Mouse (Mus musculus): ENCODE data around the gene Cct3. TPM values are rescaled to one million over a fixed set of nuclear protein-coding genes. Genes with fewer than 3 reads are reported as not detected.
"Not testable (repeated sequence)": the region's sequence is repeated elsewhere in the genome, so short reads cannot be mapped to it uniquely, and the experiment has no call there.

Gene Cct3
- total RNA-seq, 2 experiments from 2014 or later, result 177 to 190 TPM

GRCm38 (mm10) chr3:88291970-88292369 lies 4.9 kb upstream of the Cct3 start:
- peak; percentile 14 for DNase-seq

DNA sequence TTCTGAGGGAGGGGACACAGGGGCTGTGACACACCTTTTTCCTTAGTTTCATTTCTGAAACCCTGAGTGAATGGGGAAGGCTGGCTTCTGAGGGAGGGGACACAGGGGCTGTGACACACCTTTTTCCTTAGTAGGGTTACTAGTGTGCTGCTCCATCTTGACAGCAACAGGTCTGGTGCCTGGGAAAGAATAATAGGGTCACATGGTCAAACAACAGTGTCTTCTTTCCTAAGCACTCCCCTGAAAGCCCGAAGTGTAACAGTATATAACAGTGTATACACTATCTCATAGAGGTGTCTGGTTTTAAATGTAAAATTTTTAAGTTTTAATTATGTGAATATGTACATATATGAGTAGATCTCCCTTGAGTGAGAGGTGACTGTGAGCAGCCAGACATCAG lies 1.6 kb upstream of the Cct3 start:
- not testable (repeated sequence) for DNase-seq

GRCm38 (mm10) chr3:88296110-88296560 lies 781 bp upstream of the Cct3 start:
- DNase-seq, result no peak

- no peak for DNase-seq
Measured at GRCm38 (mm10) chr3:88297321-88297851, 470 bp downstream of the Cct3 start.

- no peak for DNase-seq
Measured at GRCm38 (mm10) chr3:88299172-88299571, 2.3 kb downstream of the Cct3 start.

DNA sequence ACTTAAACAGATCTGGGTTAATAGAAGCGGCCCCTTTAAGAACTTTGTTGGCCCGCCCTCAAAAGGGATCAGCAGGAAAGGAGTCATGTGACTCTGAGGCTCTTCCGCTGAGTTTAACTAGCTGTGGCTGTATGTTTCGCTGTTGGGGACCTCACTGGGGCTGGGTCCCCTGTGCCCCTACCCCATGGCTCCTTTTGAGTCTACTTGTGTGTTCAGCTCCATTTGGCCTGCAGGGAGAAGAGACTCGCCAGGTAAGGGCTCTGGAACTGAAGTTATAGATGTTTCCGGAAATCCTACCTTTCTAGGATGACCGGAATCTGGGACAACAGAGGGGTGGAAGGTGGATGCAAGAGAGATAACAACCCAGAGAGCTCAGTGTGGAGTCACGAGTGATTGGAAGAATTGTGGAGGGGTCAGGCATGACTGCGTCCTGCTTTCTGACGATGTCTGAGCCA lies 28.1 kb downstream of the Cct3 start, which contains the start of gene Glmp:
TSS of gene Glmp (plus strand) at position 73 of the 455 bp plus-strand sequence.
- DNase-seq, result peak; percentile 60

- DNase-seq, result no peak
Measured at GRCm38 (mm10) chr3:88328956-88329355, 32.0 kb downstream of the Cct3 start.

DNA sequence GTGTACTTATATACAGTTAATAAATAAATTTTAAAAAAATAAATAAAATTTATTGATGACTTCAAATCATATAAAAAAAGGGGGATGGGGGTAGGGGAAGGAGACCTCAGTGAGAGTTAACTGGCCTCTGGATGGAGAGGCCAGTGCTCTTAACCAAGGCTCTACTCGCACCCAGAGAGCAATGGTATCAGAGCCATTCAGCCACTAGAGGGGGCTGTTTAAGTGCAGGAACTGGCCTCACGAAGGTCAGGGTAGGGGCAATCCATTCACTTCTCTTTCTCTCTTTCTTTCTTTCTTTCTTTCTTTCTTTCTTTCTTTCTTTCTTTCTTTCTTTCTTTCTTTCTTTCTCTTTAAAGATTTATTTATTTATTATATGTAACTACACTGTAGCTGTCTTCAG lies 34.4 kb downstream of the Cct3 start:
- peak; percentile 47 for DNase-seq

DNA sequence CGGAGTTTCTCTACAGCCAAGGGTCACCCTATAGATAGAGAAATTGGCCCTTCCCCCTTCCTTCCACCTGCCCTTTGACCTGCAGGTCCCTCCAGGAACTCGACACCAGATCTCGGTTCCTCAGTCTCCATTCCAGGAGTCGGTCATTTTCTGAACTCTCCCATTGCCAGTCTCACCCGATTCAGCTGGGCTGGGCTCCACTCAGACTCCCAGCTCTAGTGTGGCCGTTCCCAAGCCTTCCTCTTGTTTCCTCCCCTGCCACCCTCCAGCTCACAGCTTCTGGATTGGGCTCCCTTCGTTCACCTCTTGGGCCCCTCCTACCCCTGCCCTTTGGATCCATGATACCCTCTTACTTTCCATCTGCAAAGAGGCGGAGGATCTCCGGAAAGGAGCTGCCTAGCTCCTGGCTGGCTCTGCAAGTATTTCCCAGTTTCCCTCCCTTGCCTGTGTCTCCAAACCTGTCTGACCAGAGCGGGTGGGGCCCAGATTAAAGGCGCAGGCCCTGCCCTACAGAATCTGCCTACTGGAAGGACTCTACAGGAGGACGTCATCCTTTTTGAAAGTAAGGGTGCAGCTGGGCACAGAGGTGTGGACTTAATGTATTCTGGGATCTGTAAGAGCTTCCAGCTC lies 37.2 kb downstream of the Cct3 start:
- DNase-seq, result no peak

DNA sequence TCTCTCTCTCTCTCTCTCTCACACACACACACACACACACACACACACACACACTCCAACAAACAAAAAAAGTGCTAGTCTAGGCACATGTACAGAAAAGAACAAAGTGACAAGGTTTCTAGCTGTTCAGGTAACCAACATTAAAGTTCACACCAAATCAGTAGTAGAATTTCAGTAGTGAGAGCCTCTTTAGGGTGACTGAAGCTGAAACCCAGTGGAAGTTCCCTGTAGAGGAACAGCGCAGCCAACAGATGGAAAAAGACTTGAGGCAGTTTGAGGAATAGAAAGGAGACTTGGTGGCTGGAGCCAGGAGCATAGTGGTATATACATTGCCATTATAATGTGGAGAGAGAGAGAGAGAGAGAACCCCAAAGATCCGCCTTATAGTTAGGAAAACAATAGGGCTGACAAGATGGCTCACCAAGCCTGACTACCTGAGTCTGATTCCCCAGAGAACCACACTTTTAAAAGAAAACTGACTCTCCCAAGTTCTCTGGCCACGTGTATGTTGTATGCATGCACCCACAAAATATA lies 38.1 kb downstream of the Cct3 start:
- no peak for DNase-seq

DNA sequence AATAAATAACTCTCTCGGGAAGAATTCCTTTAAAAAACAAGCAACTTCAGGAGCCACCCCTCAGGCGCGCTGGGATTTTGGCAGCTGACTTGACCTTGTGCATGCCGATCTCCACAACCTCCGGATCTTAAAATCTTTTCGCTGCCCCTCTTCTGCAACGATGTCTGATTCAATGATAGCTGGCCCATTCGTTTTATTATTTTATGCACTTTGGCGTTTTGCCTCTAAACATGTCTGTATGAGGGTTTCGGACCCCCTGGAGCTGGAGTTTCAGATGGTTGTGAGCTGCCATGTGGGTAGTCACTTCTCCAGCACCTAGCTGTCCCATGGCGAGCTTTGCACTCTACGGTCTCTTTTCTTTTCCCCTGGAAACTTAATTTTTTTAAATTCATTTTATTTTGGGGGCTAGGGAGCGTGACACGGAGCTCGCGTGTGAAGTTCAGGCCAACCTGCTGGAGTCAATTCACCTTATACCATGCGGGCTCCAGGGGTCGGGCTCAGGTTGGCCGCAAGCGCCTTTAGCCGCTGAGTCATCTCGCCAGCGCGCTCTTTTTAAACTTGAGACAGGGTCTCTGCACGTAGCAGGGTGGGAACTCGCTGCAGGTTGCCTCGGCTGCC lies 38.6 kb downstream of the Cct3 start:
- DNase-seq, result no peak

DNA sequence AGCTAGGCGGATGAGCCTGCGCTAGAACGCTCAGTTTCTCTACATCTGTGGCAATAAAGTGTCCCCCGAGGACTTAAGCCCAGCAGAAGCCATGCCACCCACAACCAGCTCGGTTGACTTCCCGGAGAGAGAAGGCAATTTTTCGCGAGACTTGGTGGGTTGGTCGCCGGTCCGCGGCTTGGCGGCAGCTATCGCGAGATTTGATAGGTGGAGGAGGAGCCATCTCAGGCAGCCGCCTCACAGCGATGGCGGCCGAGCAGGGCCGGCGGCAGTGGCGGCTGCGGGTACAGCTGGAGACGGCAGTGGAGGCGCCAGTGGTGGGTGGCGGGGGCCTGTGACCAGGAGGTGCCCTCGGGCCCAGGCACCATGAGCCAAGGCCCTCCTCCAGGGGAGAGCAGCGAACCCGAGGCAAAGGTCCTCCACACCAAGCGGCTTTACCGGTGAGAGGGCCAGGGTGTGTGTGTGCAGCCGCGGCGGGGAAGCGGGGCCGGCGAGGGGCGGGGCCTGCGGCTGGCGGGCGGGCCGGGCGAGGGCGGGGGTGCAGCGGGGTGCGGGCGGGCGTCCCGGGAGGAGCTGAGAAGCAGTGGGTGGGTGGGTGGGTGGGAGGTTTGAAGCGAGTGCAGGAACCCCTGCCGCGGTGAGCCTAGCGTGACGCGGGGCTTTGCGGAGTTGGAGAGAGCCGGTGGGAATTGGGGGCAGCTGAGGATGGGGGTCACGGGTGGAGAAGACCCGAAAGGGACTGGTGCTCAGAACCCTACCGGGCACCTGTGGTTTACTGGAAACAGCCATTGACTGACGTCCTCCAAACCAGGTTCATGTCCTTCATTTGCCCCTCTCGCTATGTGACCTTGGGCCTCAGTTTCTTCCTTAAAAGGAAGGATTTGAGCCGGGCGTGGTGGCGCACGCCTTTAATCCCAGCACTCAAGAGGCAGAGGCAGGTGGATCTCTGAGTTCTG lies 39.4 kb downstream of the Cct3 start, which contains the start of the genes Tmem79 and Smg5:
TSS of gene Tmem79 (minus strand) at position 91 of the 956 bp plus-strand sequence.
TSS of gene Smg5 (plus strand) at position 203 of the 956 bp plus-strand sequence.
- DNase-seq, result peak; percentile 95

DNA sequence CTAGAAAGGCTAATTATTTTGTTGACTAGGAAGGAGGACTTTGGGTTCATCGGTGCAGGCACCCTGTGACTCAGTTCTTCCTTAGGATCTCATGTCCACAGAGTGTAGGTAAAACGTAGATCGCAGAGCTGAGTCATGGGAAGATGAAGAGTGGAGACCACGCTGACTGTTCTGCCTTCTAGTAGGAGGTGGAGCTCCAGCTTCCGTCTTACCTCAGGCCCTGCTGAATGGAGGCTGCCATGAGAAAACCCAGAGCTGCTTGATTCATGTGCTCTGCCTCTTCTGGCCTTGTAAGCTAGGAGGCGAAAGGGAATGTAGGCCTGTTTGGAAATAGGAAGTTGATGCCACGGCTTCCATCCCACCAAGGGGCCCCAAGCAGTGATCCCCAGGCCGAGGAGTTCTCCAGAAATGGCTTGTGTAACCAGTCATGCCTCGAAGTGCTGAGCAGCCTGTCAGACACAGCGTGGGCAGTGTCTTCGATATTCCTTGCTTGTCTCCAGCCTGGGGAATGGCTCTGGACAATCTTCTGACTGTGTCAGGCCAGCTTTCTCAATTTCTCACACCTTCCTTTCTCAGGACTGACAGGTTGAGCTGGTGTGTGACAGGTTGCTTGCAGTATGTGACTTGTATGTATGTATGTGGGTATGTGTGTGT lies 40.6 kb downstream of the Cct3 start:
- no peak for DNase-seq

DNA sequence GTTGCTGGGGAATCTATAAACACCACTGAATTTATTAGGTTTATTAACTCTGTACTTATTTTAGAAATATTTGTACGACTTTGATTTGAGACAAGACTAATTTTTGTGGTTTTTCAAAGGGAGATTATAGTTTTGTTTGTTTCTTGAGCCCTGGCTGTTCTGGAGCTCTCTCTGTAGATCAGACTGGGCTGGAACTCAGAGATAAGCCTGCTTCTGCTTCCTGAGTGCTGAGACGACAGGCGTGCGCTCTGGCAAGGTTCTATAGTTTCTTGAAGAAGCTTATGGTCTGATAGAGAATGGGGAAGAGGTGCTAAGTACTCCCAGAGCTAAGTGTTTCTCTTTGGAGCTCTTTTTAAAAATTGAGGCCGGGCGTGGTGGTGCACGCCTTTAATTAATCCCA lies 41.4 kb downstream of the Cct3 start:
- DNase-seq, result no peak

- no peak for DNase-seq
Measured at GRCm38 (mm10) chr3:88339006-88339405, 42.1 kb downstream of the Cct3 start.

DNA sequence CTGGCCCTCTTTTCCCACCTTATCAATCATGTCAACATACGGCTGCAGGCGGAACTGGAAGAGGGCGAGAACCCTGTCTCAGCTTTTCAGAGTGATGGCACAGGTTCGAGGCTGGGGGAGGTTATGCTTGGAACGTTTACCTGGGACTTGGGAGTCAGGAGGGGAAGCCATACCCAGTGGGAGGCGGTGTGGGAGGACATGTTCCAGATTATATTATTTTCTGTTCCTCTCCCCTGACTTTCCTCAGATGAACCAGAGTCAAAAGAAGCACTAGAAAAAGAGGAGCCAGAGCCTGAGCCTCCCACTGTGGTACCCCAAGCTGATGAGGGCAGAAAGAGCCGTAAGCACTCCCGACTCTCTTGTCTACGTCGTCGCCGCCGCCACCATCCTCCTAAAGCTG lies 53.8 kb downstream of the Cct3 start:
- DNase-seq, result no peak

DNA sequence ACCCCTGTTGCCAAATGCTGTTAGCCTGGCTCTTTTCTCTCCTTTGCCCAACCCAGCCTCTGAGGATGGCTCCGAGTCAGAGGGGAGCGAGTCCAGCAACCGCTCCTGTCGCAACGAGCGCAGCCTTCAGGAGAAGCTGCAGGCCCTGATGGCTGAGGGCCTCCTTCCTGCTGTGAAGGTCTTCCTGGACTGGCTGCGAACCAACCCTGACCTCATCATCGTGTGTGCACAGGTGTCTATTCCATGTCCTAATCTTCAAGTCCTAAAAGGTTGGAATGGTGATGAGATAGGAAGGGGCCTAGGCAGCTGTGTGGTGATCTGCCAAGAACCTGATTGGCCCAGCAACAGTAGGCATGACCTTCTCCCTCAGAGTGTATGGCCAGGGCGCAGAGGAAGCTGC lies 56.0 kb downstream of the Cct3 start:
- DNase-seq, result no peak

GRCm38 (mm10) chr3:88354396-88355165 lies 57.7 kb downstream of the Cct3 start:
- no peak for DNase-seq

- no peak for DNase-seq
Measured at GRCm38 (mm10) chr3:88359584-88359983, 62.7 kb downstream of the Cct3 start.

DNA sequence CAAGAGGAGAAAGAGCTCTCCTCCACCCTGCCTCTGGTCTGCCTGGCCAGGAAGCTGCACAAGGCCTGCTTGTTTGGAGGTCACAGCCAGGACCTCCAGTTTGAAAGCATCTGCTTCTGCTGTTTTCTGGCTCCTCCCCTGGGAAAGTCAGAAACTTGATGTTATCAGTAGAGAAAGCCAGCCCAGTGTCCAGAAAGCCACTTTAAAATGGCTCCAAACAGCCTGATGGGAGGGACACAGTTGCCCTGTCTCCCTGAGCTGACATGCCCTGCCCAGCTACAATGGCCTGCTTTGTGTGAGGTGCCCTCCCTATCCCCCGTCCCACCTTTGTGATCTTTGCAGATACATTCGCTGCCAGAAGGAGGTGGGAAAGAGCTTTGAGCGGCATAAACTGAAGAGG lies 63.1 kb downstream of the Cct3 start:
- DNase-seq, result no peak

- no peak for DNase-seq
Measured at GRCm38 (mm10) chr3:88361096-88361495, 64.2 kb downstream of the Cct3 start.

Data from gastrocnemius, postnatal 10 days (tissue).